Mouse (Mus musculus): Measurements from ENCODE around the gene Pabpc1l. TPM values are rescaled to one million over a fixed set of nuclear protein-coding genes. Genes with fewer than 3 reads are reported as not detected.

The Pabpc1l gene
- total and polyA plus RNA-seq, 3 experiments = 0.47 to 0.96 (median 0.76) TPM

DNA sequence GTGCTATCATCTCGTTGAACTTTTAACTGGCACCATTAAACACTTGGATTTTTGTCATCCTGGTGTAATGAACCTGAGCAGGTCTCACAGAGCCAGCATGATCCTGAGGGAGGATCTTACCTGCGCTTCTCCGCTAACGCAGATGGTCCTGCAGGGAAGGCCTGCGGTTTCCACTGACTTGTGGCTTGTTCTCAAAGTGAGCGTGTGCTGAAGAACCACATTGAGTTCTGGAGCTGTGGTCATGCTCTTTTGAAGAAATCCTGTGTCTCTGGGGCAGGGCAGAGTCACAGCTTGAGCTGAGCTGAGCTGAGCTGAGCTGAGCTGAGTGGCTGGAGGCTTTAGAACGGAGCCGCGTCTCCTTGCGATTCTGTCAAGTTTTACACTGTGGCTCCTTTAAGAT is 56.3 kb downstream of the Pabpc1l start:
- no peak overlapping the region for H3K4me3 ChIP-seq (replicated peaks in 1 of 3; ENCODE audit: low read depth in 2 of 3, low read length in 2 of 3, poor library complexity in 1 of 3)
- no peak overlapping the region for H3K4me2 ChIP-seq (ENCODE audit: insufficient read depth, low read depth, poor library complexity, severe bottlenecking)
- dilution Hi-C loops (cut with MboI; ENCODE audit: extremely low pct_ligation_motif_present, extremely low pct_unique_long_range_greater_than_20kb, low sequenced_read_pairs) (no loop called here), in situ Hi-C loops (cut with MboI; ENCODE audit: low pct_ligation_motif_present, low pct_unique_long_range_greater_than_20kb, low sequenced_read_pairs) (no loop called here)
- DNase-seq (ENCODE audit: extremely low read depth) = no peak
- H3K4me1 ChIP-seq (ENCODE audit: control insufficient read depth in 1 of 2, insufficient read depth in 2 of 2) = peaks cover 12 to 86% of the 10 kb centered on the region in 2 experiments
- H3K27ac ChIP-seq (ENCODE audit: insufficient read depth, low read depth) = no peak overlapping the region; the same call in 1 of the 2 replicates
- H3K9ac ChIP-seq (ENCODE audit: insufficient read depth, low read depth) = no peak overlapping the region
- no peaks in the 10 kb centered on the region for H3K9me3 ChIP-seq (replicated peaks; ENCODE audit: low read length)
- H3K36me3 ChIP-seq (replicated peaks in 1 of 2; ENCODE audit: control insufficient read depth in 1 of 2, insufficient read depth in 1 of 2, low read length in 1 of 2) = peaks cover 37 to 64% of the 10 kb centered on the region in 2 experiments
- H3K27me3 ChIP-seq (replicated peaks) = no peaks in the 10 kb centered on the region
- no peak for TF ChIP-seq MYC (IDR thresholded peaks at IDR 0.05; ENCODE audit: low read depth, low read length)
- TF ChIP-seq USF1 (IDR thresholded peaks at IDR 0.05; ENCODE audit: low read depth, low read length) = no peak
- TF ChIP-seq SMC3 (IDR thresholded peaks at IDR 0.05; ENCODE audit: low read depth, low read length) = no peak
- TF ChIP-seq ZNF384 (IDR thresholded peaks at IDR 0.05; ENCODE audit: low read depth, low read length) = no peak
- TF ChIP-seq ZC3H11A (IDR thresholded peaks at IDR 0.05; ENCODE audit: low read depth, low read length) = no peak
- TF ChIP-seq BHLHE40 (IDR thresholded peaks at IDR 0.05; ENCODE audit: low read depth, low read length) = no peak
- TF ChIP-seq MEF2A (IDR thresholded peaks at IDR 0.05; ENCODE audit: borderline replicate concordance, low read depth, low read length) = no peak
- TF ChIP-seq ZKSCAN1 (IDR thresholded peaks at IDR 0.05; ENCODE audit: borderline replicate concordance, low read depth, low read length) = no peak
- TF ChIP-seq JUND (conservative IDR thresholded peaks at IDR 0.05; ENCODE audit: low read depth, low read length) = no peak
- no peak for TF ChIP-seq ZMIZ1 (IDR thresholded peaks at IDR 0.05; ENCODE audit: low read depth, low read length)
- TF ChIP-seq CHD2 (IDR thresholded peaks at IDR 0.05; ENCODE audit: low read length) = no peak
- no peak for TF ChIP-seq RAD21 (IDR thresholded peaks at IDR 0.05; ENCODE audit: low read depth, low read length)
- peaks cover 53% of the 10 kb centered on the region for H3K79me2 ChIP-seq (replicated peaks; ENCODE audit: control insufficient read depth, extremely low read depth, insufficient read depth, poor library complexity, severe bottlenecking)

DNA sequence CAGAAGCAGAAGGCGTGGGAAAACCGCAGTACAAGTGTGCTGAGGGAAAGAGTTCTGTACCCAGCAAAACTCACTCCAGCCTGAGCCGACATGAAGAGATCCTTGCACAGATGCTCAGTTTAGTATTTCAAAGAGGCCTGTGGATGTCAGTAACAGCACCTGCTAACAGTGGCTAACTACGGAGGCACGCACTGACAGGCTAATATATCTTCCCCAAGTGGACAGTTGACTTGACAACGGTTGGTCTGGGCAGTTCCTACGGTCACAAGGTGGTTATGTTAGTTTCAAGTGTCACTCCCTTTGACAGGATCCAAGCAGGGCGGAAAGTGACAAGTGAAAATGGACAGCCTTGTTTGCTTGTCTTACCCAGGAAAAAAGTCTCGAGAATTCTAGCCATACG is 56.9 kb downstream of the Pabpc1l start:
- Histone ChIP-seq H3K4me1 (ENCODE audit: control insufficient read depth in 1 of 2, insufficient read depth in 2 of 2) (peaks cover 8 to 86% of the 10 kb centered on the region in 2 experiments), H3K27ac (ENCODE audit: insufficient read depth, low read depth) (peak overlapping the region; percentile 26), H3K9ac (ENCODE audit: insufficient read depth, low read depth) (no peak overlapping the region), H3K9me3 (replicated peaks; ENCODE audit: low read length) (no peaks in the 10 kb centered on the region), H3K27me3 (replicated peaks) (no peaks in the 10 kb centered on the region), H3K4me3 (replicated peaks in 1 of 3; ENCODE audit: low read depth in 2 of 3, low read length in 2 of 3, poor library complexity in 1 of 3) (no peak overlapping the region), H3K79me2 (replicated peaks; ENCODE audit: control insufficient read depth, extremely low read depth, insufficient read depth, poor library complexity, severe bottlenecking) (peaks cover 48% of the 10 kb centered on the region), H3K36me3 (replicated peaks in 1 of 2; ENCODE audit: control insufficient read depth in 1 of 2, insufficient read depth in 1 of 2, low read length in 1 of 2) (peaks cover 40 to 65% of the 10 kb centered on the region in 2 experiments), H3K4me2 (ENCODE audit: insufficient read depth, low read depth, poor library complexity, severe bottlenecking) (no peak overlapping the region)
- dilution Hi-C loops (cut with MboI; ENCODE audit: extremely low pct_ligation_motif_present, extremely low pct_unique_long_range_greater_than_20kb, low sequenced_read_pairs) (no loop called here), in situ Hi-C loops (cut with MboI; ENCODE audit: low pct_ligation_motif_present, low pct_unique_long_range_greater_than_20kb, low sequenced_read_pairs) (no loop called here)
- no peak for DNase-seq (ENCODE audit: extremely low read depth)
- TF ChIP-seq MAFK (IDR thresholded peaks at IDR 0.05; ENCODE audit: insufficient replicate concordance, low read length) (no peak), PAX5 (IDR thresholded peaks at IDR 0.05; ENCODE audit: low read length) (no peak), RCOR1 (conservative IDR thresholded peaks at IDR 0.05; ENCODE audit: low read depth, low read length) (no peak), JUND (conservative IDR thresholded peaks at IDR 0.05; ENCODE audit: low read depth, low read length) (no peak)

Data from CH12.LX (cell line).